1 mouse cellular context compared by ENCODE assay signal in the genomic region with DNA sequence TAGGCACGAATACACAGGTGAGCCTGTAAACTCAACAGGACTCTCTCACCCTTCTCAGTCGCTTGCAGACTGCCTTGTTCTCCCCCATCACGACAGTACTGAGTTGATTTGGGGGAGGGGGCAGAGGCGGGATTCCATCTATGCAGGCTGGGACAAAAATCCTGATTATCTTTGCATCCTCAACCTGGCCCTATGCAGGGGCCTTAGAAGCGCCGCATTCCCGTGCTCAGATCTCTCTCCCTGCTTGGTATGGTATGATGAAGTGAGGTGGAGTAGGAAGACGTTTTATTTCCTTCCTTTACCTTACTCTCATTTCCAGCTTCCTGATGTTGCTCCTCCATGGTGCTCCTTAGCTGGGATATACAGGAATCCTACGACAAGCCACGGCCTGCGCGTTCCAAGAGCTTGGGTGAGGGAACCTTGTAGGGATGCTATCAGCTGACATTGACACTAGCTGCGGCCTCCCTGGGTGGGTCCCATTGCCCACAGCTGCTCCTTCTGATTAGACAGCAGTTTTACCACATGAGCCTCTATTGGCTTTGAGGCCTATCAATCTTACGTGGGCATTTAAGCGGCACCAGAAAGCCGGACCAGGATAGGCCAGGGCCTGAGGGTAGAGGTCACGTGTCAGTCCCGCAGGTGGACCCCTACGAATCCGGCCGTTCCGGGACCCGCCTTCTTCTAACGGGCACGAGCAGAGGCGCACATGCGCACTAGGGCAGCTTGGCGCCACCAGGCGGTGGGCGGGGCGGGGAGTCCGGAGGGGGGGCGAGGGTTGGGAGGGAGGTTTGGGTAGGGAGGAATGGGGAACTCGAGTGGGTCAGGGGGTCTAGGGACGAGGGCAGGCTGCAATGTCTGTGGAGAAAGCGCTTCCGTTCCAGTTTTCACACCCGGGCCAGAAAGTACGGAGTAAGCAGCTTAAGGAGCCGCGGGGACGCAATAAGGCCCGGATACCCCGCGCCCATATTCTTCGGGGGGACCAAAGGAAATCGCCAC.
TF ChIP-seq lines count a peak whose summit lies in the region.

A gene (minus strand): TSS at position 508 of the 996 bp plus-strand sequence.

TF ChIP-seq in MEL, 35 proteins besides CTCF, POLR2A, EP300 and RAD21 (continued from another document):
- TF ChIP-seq SIN3A (IDR thresholded peaks at IDR 0.05; ENCODE audit: low read length), result peak; percentile 100
- peak; percentile 96 for TF ChIP-seq TBP (IDR thresholded peaks at IDR 0.05; ENCODE audit: low read depth, low read length)
- TF ChIP-seq SMC3 (IDR thresholded peaks at IDR 0.05; ENCODE audit: low read depth, low read length), result no peak
- TF ChIP-seq JUND (IDR thresholded peaks at IDR 0.05; ENCODE audit: low read depth, low read length), result no peak
- no peak for TF ChIP-seq ZNF384 (IDR thresholded peaks at IDR 0.05; ENCODE audit: low read depth, low read length)
- no peak; the same call in 1 of the 2 replicates for TF ChIP-seq E2F4 (IDR thresholded peaks at IDR 0.05; ENCODE audit: borderline replicate concordance, low read depth, low read length)
- peak; percentile 99 for TF ChIP-seq USF1 (IDR thresholded peaks at IDR 0.05; ENCODE audit: low read depth, low read length)
- peak; percentile 41; the same call in 1 of the 2 replicates for TF ChIP-seq GATA1 (IDR thresholded peaks at IDR 0.05; ENCODE audit: low read depth, low read length)
- TF ChIP-seq MAZ (IDR thresholded peaks at IDR 0.05; ENCODE audit: low read depth, low read length), result peak; percentile 83; the same call in 1 of the 2 replicates
